ENCODE assay signal across 17 mouse cellular contexts in genomic region chr8:56158966-56159365, GRCm38 (mm10).
"Had no signal": no experiment of that assay in that cellular context is flagged by ENCODE, and none has a peak within 500 bp of the region (broad histone marks: within the 10 kb centered on the region; RNA-seq: fewer than 3 reads in every experiment).

No protein-coding gene starts in this region.

- DNase-seq: kidney, postnatal 10 days; kidney, postnatal 36 days; layer of hippocampus, postnatal 36 days; liver, embryonic 13.5 days; lung, adult 2 months; lung, postnatal 14 days; lung, postnatal 4 days; retina, postnatal 1 day; right cerebral cortex, postnatal 25 days; spleen, adult 18-20 months; thymus, postnatal 25 days had no signal

- ATAC-seq: midbrain, embryonic 15.5 days had no signal

- H3K4me1 ChIP-seq: liver, embryonic 13.5 days; midbrain, embryonic 15.5 days; neural tube, embryonic 13.5 days; stomach, embryonic 15.5 days had no signal

- H3K27me3 ChIP-seq: liver, embryonic 13.5 days; midbrain, embryonic 15.5 days; neural tube, embryonic 13.5 days; stomach, embryonic 15.5 days had no signal

- H3K9me3 ChIP-seq: liver, embryonic 13.5 days; midbrain, embryonic 15.5 days; neural tube, embryonic 13.5 days; stomach, embryonic 15.5 days had no signal

- H3K4me2 ChIP-seq: liver, embryonic 13.5 days; midbrain, embryonic 11.5 days; midbrain, embryonic 15.5 days; neural tube, embryonic 13.5 days; stomach, embryonic 15.5 days had no signal

- H3K9ac ChIP-seq: liver, embryonic 13.5 days; midbrain, embryonic 15.5 days; neural tube, embryonic 13.5 days; stomach, embryonic 15.5 days had no signal

- H3K4me3 ChIP-seq: left cerebral cortex, adult 2 months; liver, embryonic 13.5 days; midbrain, embryonic 15.5 days; myocyte; neural tube, embryonic 13.5 days; stomach, embryonic 15.5 days had no signal

- H3K27ac ChIP-seq: left cerebral cortex, adult 2 months; liver, embryonic 13.5 days; midbrain, embryonic 15.5 days; neural tube, embryonic 13.5 days; stomach, embryonic 15.5 days had no signal

- H3K36me3 ChIP-seq: liver, embryonic 13.5 days; midbrain, embryonic 15.5 days; neural tube, embryonic 13.5 days; stomach, embryonic 15.5 days had no signal
